Comparison of ENCODE assay signal across 14 mouse cellular contexts in the genomic region with DNA sequence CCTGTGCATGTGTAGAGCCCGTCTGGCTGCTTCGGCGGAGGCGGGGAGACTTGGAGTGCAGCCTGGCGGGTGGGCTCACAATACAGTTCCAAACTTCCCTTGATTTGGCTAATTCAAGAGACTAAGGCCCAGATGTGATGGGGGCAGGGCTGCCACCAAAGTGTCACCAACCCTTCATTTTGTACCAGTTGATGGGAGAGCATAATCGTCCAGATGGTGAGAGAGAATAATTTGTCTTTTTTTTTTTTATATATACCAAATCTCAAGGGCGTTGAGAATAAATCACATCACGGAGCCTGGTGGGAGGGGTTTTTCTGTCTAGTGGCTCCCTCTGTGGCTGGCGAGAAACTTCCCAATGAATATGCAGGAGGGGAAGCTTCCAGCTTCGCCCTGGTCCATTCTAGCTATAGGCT. TPM values are rescaled to one million over a fixed set of nuclear protein-coding genes. Genes with fewer than 3 reads are reported as not detected.
A peak's percentile ranks its signal among the peaks of the same experiment; 100 is the strongest.
DNase-seq lines count a peak whose midpoint lies in the region; ATAC-seq lines count a peak whose summit lies in the region.
"Had no signal": no experiment of that assay in that cellular context is flagged by ENCODE, and none has a peak within 500 bp of the region (broad histone marks: within the 10 kb centered on the region; RNA-seq: fewer than 3 reads in every experiment).

No protein-coding gene starts in this region.

- intact Hi-C loops in heart, postnatal 10 days (cut with DNase I): no loop called here

- peaks cover 22% of the 10 kb centered on the region for H3K4me1 ChIP-seq in midbrain, embryonic 13.5 days (replicated peaks)
- H3K4me1 ChIP-seq in midbrain, embryonic 11.5 days (ENCODE audit: control insufficient read depth, insufficient read depth, low read length): 0 out of 2 replicates have a peak, but pooled peaks cover 3% of the 10 kb centered on the region
- no peaks in the 10 kb centered on the region for H3K4me1 ChIP-seq in liver, embryonic 11.5 days (replicated peaks; ENCODE audit: control insufficient read depth, insufficient read depth, low read length)
- peaks cover 6% of the 10 kb centered on the region; the same call in 1 of the 2 replicates for H3K4me1 ChIP-seq in kidney, embryonic 14.5 days (ENCODE audit: control insufficient read depth, insufficient read depth, low read length)

- ATAC-seq in midbrain, embryonic 13.5 days: 0 out of 2 replicates have a peak, but pooled peaks have one; percentile 20
- no peak for ATAC-seq in midbrain, embryonic 11.5 days (ENCODE audit: low FRiP score)
- ATAC-seq in frontal cortex, adult (ENCODE audit: low TSS enrichment): 0 out of 2 replicates have a peak, but pooled peaks have one; percentile 36
- ATAC-seq in liver, embryonic 11.5 days (replicated peaks; ENCODE audit: low FRiP score): no peak
- no peak for ATAC-seq in kidney, embryonic 14.5 days (ENCODE audit: low FRiP score, low TSS enrichment)

- no peak overlapping the region for H3K4me3 ChIP-seq in midbrain, embryonic 13.5 days (replicated peaks)
- no peak overlapping the region for H3K4me3 ChIP-seq in midbrain, embryonic 11.5 days (ENCODE audit: low read depth, low read length)
- no peak overlapping the region for H3K4me3 ChIP-seq in liver, embryonic 11.5 days (ENCODE audit: low read depth, low read length)
- H3K4me3 ChIP-seq in kidney, embryonic 14.5 days (ENCODE audit: low read length): no peak overlapping the region
- H3K4me3 ChIP-seq: erythroblast, embryonic 14.5 days; kidney, embryonic 15.5 days; megakaryocyte, embryonic 14.5 days had no signal

- 39% methylated on average over 10 of the region's 10 CpGs for WGBS in midbrain, embryonic 13.5 days
- 64% methylated on average over 10 of the region's 10 CpGs for WGBS in midbrain, embryonic 11.5 days
- WGBS in liver, embryonic 11.5 days: 67% methylated on average over 10 of the region's 10 CpGs
- WGBS in kidney, embryonic 14.5 days: 73% methylated on average over 10 of the region's 10 CpGs

- no peak overlapping the region for H3K4me2 ChIP-seq in midbrain, embryonic 13.5 days (replicated peaks)
- no peak overlapping the region for H3K4me2 ChIP-seq in midbrain, embryonic 11.5 days
- no peak overlapping the region for H3K4me2 ChIP-seq in liver, embryonic 11.5 days
- H3K4me2 ChIP-seq in kidney, embryonic 14.5 days (replicated peaks; ENCODE audit: low read depth, low read length): no peak overlapping the region
- H3K4me2 ChIP-seq: kidney, embryonic 15.5 days had no signal

- no peaks in the 10 kb centered on the region for H3K9me3 ChIP-seq in midbrain, embryonic 13.5 days
- no peaks in the 10 kb centered on the region for H3K9me3 ChIP-seq in midbrain, embryonic 11.5 days (ENCODE audit: control insufficient read depth, low read length)
- no peaks in the 10 kb centered on the region for H3K9me3 ChIP-seq in liver, embryonic 11.5 days (ENCODE audit: control insufficient read depth, low read length)
- no peaks in the 10 kb centered on the region for H3K9me3 ChIP-seq in kidney, embryonic 14.5 days (ENCODE audit: control insufficient read depth, low read length)
- H3K9me3 ChIP-seq: kidney, embryonic 15.5 days; megakaryocyte, embryonic 14.5 days had no signal

- no peak overlapping the region for H3K9ac ChIP-seq in midbrain, embryonic 13.5 days (replicated peaks)
- no peak overlapping the region for H3K9ac ChIP-seq in midbrain, embryonic 11.5 days (ENCODE audit: low read length)
- H3K9ac ChIP-seq in liver, embryonic 11.5 days (ENCODE audit: low read depth, low read length): no peak overlapping the region
- no peak overlapping the region for H3K9ac ChIP-seq in kidney, embryonic 14.5 days (ENCODE audit: low read depth, low read length)
- H3K9ac ChIP-seq: kidney, embryonic 15.5 days had no signal

- H3K36me3 ChIP-seq in midbrain, embryonic 13.5 days: no peaks in the 10 kb centered on the region
- H3K36me3 ChIP-seq in midbrain, embryonic 11.5 days (ENCODE audit: control insufficient read depth, insufficient read depth, low read length): no peaks in the 10 kb centered on the region
- H3K36me3 ChIP-seq in liver, embryonic 11.5 days (ENCODE audit: control insufficient read depth, insufficient read depth, low read length): no peaks in the 10 kb centered on the region
- no peaks in the 10 kb centered on the region for H3K36me3 ChIP-seq in kidney, embryonic 14.5 days (ENCODE audit: control insufficient read depth, insufficient read depth, low read length)
- H3K36me3 ChIP-seq: kidney, embryonic 15.5 days had no signal

- H3K27me3 ChIP-seq in midbrain, embryonic 13.5 days: no peaks in the 10 kb centered on the region
- H3K27me3 ChIP-seq in midbrain, embryonic 11.5 days (ENCODE audit: control insufficient read depth, insufficient read depth, low read length): no peaks in the 10 kb centered on the region
- H3K27me3 ChIP-seq in liver, embryonic 11.5 days (replicated peaks; ENCODE audit: control insufficient read depth, insufficient read depth, low read length): no peaks in the 10 kb centered on the region
- H3K27me3 ChIP-seq in kidney, embryonic 14.5 days (ENCODE audit: control insufficient read depth, insufficient read depth, low read length): no peaks in the 10 kb centered on the region
- H3K27me3 ChIP-seq: kidney, embryonic 15.5 days had no signal

- no peak for DNase-seq in midbrain, embryonic 11.5 days (ENCODE audit: low spot score, missing footprints)
- DNase-seq in layer of hippocampus, postnatal 25 days (ENCODE audit: extremely low spot score in 1 of 2, low spot score in 1 of 2): peak; percentile 63 to 64
- DNase-seq in right cerebral cortex, postnatal 4 days: peak; percentile 67
- no peak for DNase-seq in liver, embryonic 11.5 days (ENCODE audit: low spot score)
- DNase-seq in heart, postnatal 10 days: no peak
- DNase-seq: adrenal gland, adult 8-10 months; cerebellum, postnatal 25 days; retina, postnatal 1 day had no signal

- H3K27ac ChIP-seq in midbrain, embryonic 13.5 days: peak overlapping the region; percentile 48
- no peak overlapping the region for H3K27ac ChIP-seq in midbrain, embryonic 11.5 days (ENCODE audit: low read depth, low read length)
- H3K27ac ChIP-seq in liver, embryonic 11.5 days (ENCODE audit: low read depth, low read length): no peak overlapping the region
- no peak overlapping the region for H3K27ac ChIP-seq in kidney, embryonic 14.5 days (ENCODE audit: low read depth, low read length)
- H3K27ac ChIP-seq: kidney, embryonic 15.5 days had no signal

RNA-seq across cellular contexts. Expression of a gene that starts 24.4 kb away (rescaled TPM):
- 5.1 and 8.4 TPM in 2 replicates for polyA plus RNA-seq in midbrain, embryonic 13.5 days (2015; fragmentation: Nextera tagmentation; extraction: Ambion mirVana)
- polyA plus RNA-seq in midbrain, embryonic 11.5 days (2014; fragmentation: Nextera tagmentation; extraction: Ambion mirVana): 3.9 and 4.4 TPM in 2 replicates
- total RNA-seq in layer of hippocampus, postnatal 25 days (2021): 10 to 100 TPM; 10.4 to 11.9 TPM
- polyA plus RNA-seq in liver, embryonic 11.5 days (2014; fragmentation: Nextera tagmentation; extraction: Ambion mirVana): 3.6 and 3.9 TPM in 2 replicates
- 10 to 100 TPM; 22.6 to 27.5 TPM for total RNA-seq in heart, postnatal 10 days (2021)
- polyA plus RNA-seq in kidney, embryonic 14.5 days (2014; fragmentation: Nextera tagmentation; extraction: Ambion mirVana): 2.4 and 2.8 TPM in 2 replicates

RNA-seq across cellular contexts. Expression of a gene that starts 43.0 kb away (rescaled TPM):
- 39.0 and 41.4 TPM in 2 replicates for polyA plus RNA-seq in midbrain, embryonic 13.5 days (2015; fragmentation: Nextera tagmentation; extraction: Ambion mirVana)
- 39.2 and 41.1 TPM in 2 replicates for polyA plus RNA-seq in midbrain, embryonic 11.5 days (2014; fragmentation: Nextera tagmentation; extraction: Ambion mirVana)
- 10 to 100 TPM; 34.3 to 37.2 TPM for total RNA-seq in layer of hippocampus, postnatal 25 days (2021)
- polyA plus RNA-seq in liver, embryonic 11.5 days (2014; fragmentation: Nextera tagmentation; extraction: Ambion mirVana): 37.6 and 38.8 TPM in 2 replicates
- total RNA-seq in heart, postnatal 10 days (2021): 10 to 100 TPM; 19.0 to 21.0 TPM
- polyA plus RNA-seq in kidney, embryonic 14.5 days (2014; fragmentation: Nextera tagmentation; extraction: Ambion mirVana): 26.0 and 38.1 TPM in 2 replicates

Comparison
In these comparisons a context has a peak if more than half of its experiments do, and no peak if none do; other contexts are left out.
1. ATAC-seq: peak in midbrain, embryonic 13.5 days (single experiment) and frontal cortex, adult (single experiment); none in midbrain, embryonic 11.5 days (single experiment), liver, embryonic 11.5 days (single experiment) and kidney, embryonic 14.5 days (single experiment).
2. DNase-seq: peak in layer of hippocampus, postnatal 25 days (2 of 2) and right cerebral cortex, postnatal 4 days (single experiment); none in midbrain, embryonic 11.5 days (single experiment), liver, embryonic 11.5 days (single experiment) and heart, postnatal 10 days (0 of 2).